Mouse (Mus musculus) limb, embryonic 14.5 days (tissue): ENCODE results near the gene Tbc1d1. TPM values are rescaled to one million over a fixed set of nuclear protein-coding genes. Genes with fewer than 3 reads are reported as not detected.

ENCODE experiments used
- ATAC-seq: fragments of 200-750 bp; cut with Nextera tagmentation; 2 replicates; pipeline ENCODE4 v1.8.0; 2017; ENCODE audit warnings: low read depth, moderate number of reproducible peaks, moderate TSS enrichment; ENCODE audit not compliant: low FRiP score
- DNase-seq: peaks from one replicate; pipeline ENCODE4 v3.0.0-alpha.2; 2015; ENCODE audit warnings: low spot score
- H3K27ac ChIP-seq: fragments of 300-500 bp; sonication (generic); replicated peaks from 2 replicates; pipeline ENCODE4 v1.5.1; 2014; ENCODE audit warnings: low read depth, mild to moderate bottlenecking, low read length, moderate library complexity, mixed read lengths
- H3K27me3 ChIP-seq: fragments of 300-500 bp; sonication (generic); 2 replicates; pipeline ENCODE4 v1.6.1; 2014; ENCODE audit warnings: low read length, mixed read lengths; ENCODE audit not compliant: control insufficient read depth, insufficient read depth
- H3K36me3 ChIP-seq: fragments of 300-500 bp; sonication (generic); 2 replicates; pipeline ENCODE4 v1.6.1; 2014; ENCODE audit warnings: mild to moderate bottlenecking, low read length, moderate library complexity, mixed read lengths; ENCODE audit not compliant: control insufficient read depth, insufficient read depth
- H3K4me1 ChIP-seq: fragments of 300-500 bp; sonication (generic); 2 replicates; pipeline ENCODE4 v1.6.1; 2014; ENCODE audit warnings: antibody characterized with exemption, low read length, mixed read lengths; ENCODE audit not compliant: control insufficient read depth, insufficient read depth
- H3K4me2 ChIP-seq: fragments of 300-500 bp; sonication (generic); replicated peaks from 2 replicates; pipeline ENCODE4 v1.6.1; 2014; ENCODE audit warnings: low read depth, mild to moderate bottlenecking, low read length, moderate library complexity; ENCODE audit not compliant: severe bottlenecking
- H3K4me3 ChIP-seq: fragments of 300-500 bp; sonication (generic); replicated peaks from 2 replicates; pipeline ENCODE4 v1.5.1; 2014; ENCODE audit warnings: low read length
- H3K9ac ChIP-seq: fragments of 300-500 bp; sonication (generic); 2 replicates; pipeline ENCODE4 v1.6.1; 2014; ENCODE audit warnings: mild to moderate bottlenecking, low read depth, low read length, moderate library complexity; ENCODE audit not compliant: severe bottlenecking
- H3K9me3 ChIP-seq: fragments of 300-500 bp; sonication (generic); 2 replicates; pipeline ENCODE4 v1.6.1; 2016; ENCODE audit warnings: low read length; ENCODE audit not compliant: control insufficient read depth
- POLR2A ChIP-seq: fragments of 200-500 bp; IDR thresholded peaks from 2 replicates; pipeline ENCODE4 v1.8.0; 2012; ENCODE audit warnings: inconsistent platforms, mild to moderate bottlenecking, moderate library complexity, borderline replicate concordance; ENCODE audit not compliant: insufficient read depth, insufficient read length; ENCODE audit errors: extremely low read depth
- WGBS: fragments of 180-500 bp; shearing (Covaris S2); extraction: QIAGEN DNeasy Blood & Tissue Kit; methylation state at CpG from one replicate; pipeline ENCODE4 v1.1.7; 2014; 5-methylcytosine and 5-hydroxymethylcytosine counted together
- polyA plus RNA-seq, 2 experiments: library from polyadenylated mRNA; depleted of rRNA in 1 of 2; stranded (reverse) in 1 of 2; unstranded in 1 of 2; fragments of >200 nt; fragmentation: Nextera tagmentation in 1 of 2; extraction: Ambion mirVana in 1 of 2; gene quantifications; 2 replicates each; pipeline versions ENCODE4 v1.2.1 to v1.2.3; 2012 to 2014

Tbc1d1 gene
- polyA plus RNA-seq, 2 experiments = 23.1 to 25.5 TPM

GRCm38 (mm10) chr5:64198624-64199023 lies 42.5 kb downstream of the Tbc1d1 start:
- WGBS = 87% methylated on average over 7 of the region's 7 CpGs
- H3K27ac ChIP-seq = no peak overlapping the region
- TF ChIP-seq POLR2A = no peak
- ATAC-seq (no peak), DNase-seq (no peak)
- no peaks in the 10 kb centered on the region for H3K9me3 ChIP-seq
- no peak overlapping the region for H3K9ac ChIP-seq
- no peaks in the 10 kb centered on the region for H3K36me3 ChIP-seq
- no peaks in the 10 kb centered on the region for H3K4me1 ChIP-seq
- no peaks in the 10 kb centered on the region for H3K27me3 ChIP-seq
- no peak overlapping the region for H3K4me2 ChIP-seq
- no peak overlapping the region for H3K4me3 ChIP-seq

GRCm38 (mm10) chr5:64201071-64201470 lies 45.0 kb downstream of the Tbc1d1 start:
- DNase-seq (no peak), ATAC-seq (no peak)
- Histone ChIP-seq H3K27me3 (no peaks in the 10 kb centered on the region), H3K9ac (no peak overlapping the region), H3K4me3 (no peak overlapping the region), H3K4me1 (no peaks in the 10 kb centered on the region), H3K4me2 (no peak overlapping the region), H3K36me3 (no peaks in the 10 kb centered on the region), H3K9me3 (no peaks in the 10 kb centered on the region), H3K27ac (no peak overlapping the region)
- 76% methylated on average over 5 of the region's 5 CpGs for WGBS
- TF ChIP-seq POLR2A = no peak

DNA sequence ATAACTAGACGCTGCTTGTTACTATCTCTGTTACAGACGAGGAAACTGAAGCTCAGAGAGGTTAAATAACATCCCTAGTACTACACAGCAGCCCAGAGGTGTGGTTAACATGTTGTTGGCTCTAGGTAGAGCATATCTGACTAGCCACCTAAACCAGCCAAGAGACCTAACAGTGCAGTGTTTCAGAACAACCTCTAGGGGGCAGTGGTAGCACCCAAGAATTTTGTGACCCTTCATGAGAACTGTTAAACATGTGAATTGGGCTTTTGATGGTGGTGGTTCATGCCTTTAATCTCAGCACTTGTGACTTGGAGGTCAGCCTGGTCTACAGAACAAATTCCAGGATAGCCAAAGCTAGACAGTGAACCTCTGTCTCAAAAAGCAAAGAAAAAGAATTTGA lies 46.2 kb downstream of the Tbc1d1 start:
- no peaks in the 10 kb centered on the region for H3K36me3 ChIP-seq
- no peak overlapping the region for H3K4me3 ChIP-seq
- H3K9me3 ChIP-seq = no peaks in the 10 kb centered on the region
- no peak for TF ChIP-seq POLR2A
- WGBS = 27% methylated on average over 2 of the region's 2 CpGs
- no peak overlapping the region for H3K4me2 ChIP-seq
- no peaks in the 10 kb centered on the region for H3K27me3 ChIP-seq
- DNase-seq (peak; percentile 58), ATAC-seq (no peak)
- H3K4me1 ChIP-seq = no peaks in the 10 kb centered on the region
- no peak overlapping the region for H3K9ac ChIP-seq
- H3K27ac ChIP-seq = no peak overlapping the region

- no peaks in the 10 kb centered on the region for H3K36me3 ChIP-seq
- no peak for TF ChIP-seq POLR2A
Measured at GRCm38 (mm10) chr5:64205610-64206009, 49.5 kb downstream of the Tbc1d1 start.

GRCm38 (mm10) chr5:64206431-64206830 lies 50.3 kb downstream of the Tbc1d1 start:
- H3K4me3 ChIP-seq = no peak overlapping the region
- WGBS = 60% methylated on average over 3 of the region's 3 CpGs
- H3K4me2 ChIP-seq = no peak overlapping the region
- H3K27me3 ChIP-seq = no peaks in the 10 kb centered on the region
- no peak overlapping the region for H3K9ac ChIP-seq
- no peaks in the 10 kb centered on the region for H3K36me3 ChIP-seq
- DNase-seq (no peak), ATAC-seq (no peak)
- H3K4me1 ChIP-seq = no peaks in the 10 kb centered on the region
- no peaks in the 10 kb centered on the region for H3K9me3 ChIP-seq
- no peak overlapping the region for H3K27ac ChIP-seq
- no peak for TF ChIP-seq POLR2A

More at GRCm38 (mm10) chr5:64205610-64206009, 49.5 kb downstream of the Tbc1d1 start:
- Histone ChIP-seq H3K4me2 (no peak overlapping the region), H3K27me3 (no peaks in the 10 kb centered on the region), H3K9ac (no peak overlapping the region), H3K4me1 (no peaks in the 10 kb centered on the region), H3K9me3 (no peaks in the 10 kb centered on the region), H3K27ac (no peak overlapping the region), H3K4me3 (no peak overlapping the region)
- 89% methylated on average over 3 of the region's 3 CpGs for WGBS
- no peak for ATAC-seq
- no peak for DNase-seq

DNA sequence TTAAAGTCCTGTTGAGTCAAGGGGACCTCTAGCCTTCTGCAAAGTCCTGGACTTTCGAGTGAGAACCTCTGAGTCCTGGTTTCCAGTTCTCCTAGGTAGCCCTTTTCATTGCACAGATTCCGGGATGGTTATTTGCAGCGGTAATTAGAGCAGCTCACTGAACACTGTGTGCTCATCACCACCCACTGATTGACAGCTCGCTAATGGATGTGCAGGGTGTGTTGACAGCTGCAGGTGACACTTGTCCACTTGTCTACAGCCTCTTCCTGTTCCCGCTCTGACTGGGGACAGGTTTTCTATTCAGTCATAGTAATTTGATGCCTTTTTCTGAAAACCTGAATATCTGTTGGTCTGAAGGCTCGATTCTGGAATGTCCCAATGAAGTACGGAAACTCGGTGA lies 50.8 kb downstream of the Tbc1d1 start:
- ATAC-seq = no peak
- WGBS = 77% methylated on average over 8 of the region's 8 CpGs
- no peak for TF ChIP-seq POLR2A

More for the DNA sequence above, 50.8 kb downstream of the Tbc1d1 start:
- DNase-seq = no peak
- no peaks in the 10 kb centered on the region for H3K4me1 ChIP-seq
- H3K4me2 ChIP-seq = no peak overlapping the region
- no peaks in the 10 kb centered on the region for H3K27me3 ChIP-seq
- H3K4me3 ChIP-seq = no peak overlapping the region
- H3K9me3 ChIP-seq = no peaks in the 10 kb centered on the region
- no peaks in the 10 kb centered on the region for H3K36me3 ChIP-seq
- H3K27ac ChIP-seq = no peak overlapping the region
- H3K9ac ChIP-seq = no peak overlapping the region
